Mouse (Mus musculus) heart, postnatal 25 days (tissue): ENCODE results near the gene Ttll1. TPM values are rescaled to one million over a fixed set of nuclear protein-coding genes. Genes with fewer than 3 reads are reported as not detected.

Source experiments
- DNase-seq: peaks from one replicate; pipeline ENCODE4 v3.0.0; 2022; ENCODE audit warnings: low spot score
- intact Hi-C: fragments of 180-260 bp; cut with DNase I; formaldehyde crosslinking; loops from one replicate; pipeline ENCODE4 v1.15.1; 2025
- total RNA-seq, 2 experiments: library from RNA; stranded (reverse); gene quantifications; 2 replicates each; pipeline ENCODE4 v1.2.3; 2021

Ttll1 gene
- 10 to 100 TPM; 49.0 to 53.0 TPM for total RNA-seq

- intact Hi-C loops: no loop called here
- peak; percentile 90 for DNase-seq
These were observed at the start of gene Ttll1 for GRCm38 (mm10) chr15:83510805-83511405. Ttll1 (minus strand) TSS chr15:83510893.

- intact Hi-C loops: no loop called here
- peak; percentile 74 for DNase-seq
These were observed 44.7 kb upstream of the Ttll1 start for GRCm38 (mm10) chr15:83555161-83555974.

GRCm38 (mm10) chr15:83553831-83554230, 43.1 kb upstream of the Ttll1 start:
- intact Hi-C loops: loop anchor here (1.0 kb wide), 1 partner anchor 23 kb away; no protein-coding TSS in a partner anchor
- DNase-seq: no peak

- DNase-seq: no peak
- intact Hi-C loops: no loop called here
These were observed 39.4 kb upstream of the Ttll1 start for GRCm38 (mm10) chr15:83550137-83550536.

GRCm38 (mm10) chr15:83547144-83547543, 36.5 kb upstream of the Ttll1 start:
- intact Hi-C loops: no loop called here
- no peak for DNase-seq

DNA sequence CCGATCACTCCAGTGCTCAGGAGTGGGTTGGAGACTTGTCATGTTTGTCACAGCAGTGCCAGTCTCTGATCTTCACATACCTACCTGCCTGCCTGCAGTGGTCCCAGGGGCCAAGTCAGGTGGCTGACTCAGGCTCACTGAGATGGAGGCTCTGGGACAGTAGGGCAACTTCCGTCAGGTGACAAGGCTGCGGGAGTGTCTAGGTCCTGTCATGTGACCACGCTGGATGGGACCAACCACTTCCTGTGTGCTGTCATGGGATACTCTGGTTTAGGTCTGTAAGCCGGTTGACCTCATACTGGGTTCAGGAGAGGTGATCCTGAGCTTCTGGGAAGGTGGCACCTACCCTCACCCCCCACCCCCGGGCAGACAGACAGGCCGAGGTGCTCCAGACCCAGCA, 35.3 kb upstream of the Ttll1 start:
- intact Hi-C loops: no loop called here
- no peak for DNase-seq

GRCm38 (mm10) chr15:83541647-83542287, 31.1 kb upstream of the Ttll1 start:
- intact Hi-C loops: no loop called here

GRCm38 (mm10) chr15:83539905-83540304, 29.2 kb upstream of the Ttll1 start:
- peak; percentile 43 for DNase-seq
- intact Hi-C loops: no loop called here

More at GRCm38 (mm10) chr15:83541647-83542287, 31.1 kb upstream of the Ttll1 start:
- DNase-seq: no peak

DNA sequence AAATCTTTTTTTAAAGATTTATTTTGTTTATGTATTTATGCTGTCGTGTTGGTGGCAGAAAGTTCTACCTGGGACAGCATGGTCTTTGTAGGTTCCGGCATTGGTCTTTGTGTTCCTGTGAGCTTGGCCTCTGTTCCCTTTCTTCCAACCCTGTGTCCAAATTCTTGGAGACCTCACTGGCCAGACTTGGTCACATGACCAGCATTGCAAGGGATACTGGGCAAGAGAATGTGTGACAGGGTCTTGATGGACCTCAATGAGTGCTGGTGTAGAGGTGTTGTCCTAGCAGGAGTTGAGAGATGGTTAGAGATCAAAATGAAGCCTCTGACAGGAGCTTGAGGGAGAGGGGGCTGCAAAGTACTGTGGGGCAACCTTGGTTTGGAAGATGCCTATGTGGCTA, 28.2 kb upstream of the Ttll1 start:
- intact Hi-C loops: no loop called here
- DNase-seq: no peak

DNA sequence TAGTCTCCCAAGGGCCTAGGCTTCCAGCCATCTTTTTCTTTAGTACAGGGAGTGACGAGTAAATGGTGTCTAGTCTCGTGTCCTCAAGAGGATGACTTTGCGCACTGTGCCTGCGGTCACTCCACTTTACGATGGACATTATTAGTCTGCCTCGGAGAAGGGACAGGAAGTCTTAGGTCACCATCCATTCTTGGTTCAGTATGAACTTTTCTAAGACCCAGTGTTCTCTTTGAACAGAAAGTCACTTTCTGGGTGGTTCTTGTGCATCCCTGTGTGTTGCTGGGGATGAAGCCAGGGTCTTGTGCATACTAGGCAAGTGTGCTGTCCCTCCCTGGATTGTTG, 25.2 kb upstream of the Ttll1 start:
- intact Hi-C loops: no loop called here
- DNase-seq: no peak

DNA sequence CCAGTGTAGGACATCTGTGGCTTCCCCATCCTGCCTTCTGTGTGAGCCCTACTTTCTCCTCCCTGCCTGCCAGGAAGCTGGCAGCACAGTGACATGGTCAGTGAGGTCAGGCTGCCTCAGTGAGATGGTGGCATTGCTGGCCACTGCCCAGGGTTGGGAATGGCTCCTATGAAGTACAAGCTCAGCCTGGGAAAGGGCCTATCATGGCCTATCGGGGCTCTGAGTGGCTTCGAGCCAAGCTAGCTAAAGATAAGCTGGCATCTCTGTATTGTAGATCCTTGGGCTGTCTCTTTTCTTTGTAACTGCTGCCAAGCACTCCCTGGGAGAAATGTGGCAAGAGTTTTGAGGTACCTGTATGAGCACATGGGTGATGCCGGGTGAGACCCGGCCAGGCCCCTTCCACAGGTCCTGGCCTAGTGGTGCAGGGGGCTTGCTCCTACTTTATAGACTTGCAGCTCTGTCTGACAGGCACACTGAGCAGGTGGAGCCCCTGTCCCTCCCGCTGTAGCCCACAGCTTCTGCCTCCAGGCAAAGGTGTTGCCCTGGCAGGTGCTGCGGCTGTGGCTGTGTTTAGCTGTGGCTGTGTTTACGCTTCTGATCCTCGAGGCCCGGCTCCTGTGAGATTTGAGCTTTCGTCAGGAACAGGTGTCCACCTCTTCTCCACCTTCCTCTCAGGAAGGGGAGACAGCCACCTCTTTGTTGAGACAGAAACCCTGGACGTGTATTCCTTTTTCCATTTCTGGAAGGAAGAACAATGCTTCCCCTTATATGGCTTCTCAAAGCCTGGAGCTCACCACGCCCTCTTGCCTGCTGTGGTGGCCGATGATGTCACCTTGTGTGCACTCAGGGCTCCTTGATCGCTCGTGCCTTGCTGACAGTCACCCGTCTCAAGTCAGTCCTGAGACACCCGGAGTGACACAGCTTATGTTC, 24.5 kb upstream of the Ttll1 start:
- DNase-seq: no peak
- intact Hi-C loops: no loop called here

GRCm38 (mm10) chr15:83532606-83533005, 21.9 kb upstream of the Ttll1 start:
- no peak for DNase-seq
- intact Hi-C loops: no loop called here

DNA sequence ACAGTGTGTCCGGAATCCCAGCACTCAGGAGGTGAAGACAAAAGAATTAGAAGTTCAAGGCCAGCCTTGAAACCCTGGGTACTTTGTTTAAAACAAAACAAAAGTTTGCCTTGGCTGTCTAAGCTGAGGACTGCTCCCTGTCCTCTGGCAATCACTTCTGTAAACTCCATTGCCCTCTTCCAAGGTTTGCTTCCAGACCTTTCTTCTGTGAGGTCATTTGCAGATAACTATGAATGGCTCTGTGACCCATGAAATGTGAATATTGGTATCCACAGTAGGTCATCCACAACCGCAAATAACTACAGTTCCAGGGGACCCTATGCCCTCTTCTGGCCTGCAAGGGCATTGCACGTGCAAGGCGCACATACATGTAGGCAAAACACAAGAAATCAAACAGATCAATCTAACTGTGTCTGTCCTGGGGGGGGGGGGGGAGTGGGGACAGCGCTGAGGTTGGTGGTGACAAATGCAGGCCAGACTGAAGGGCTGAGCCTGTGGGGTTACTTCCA, 21.3 kb upstream of the Ttll1 start:
- no peak for DNase-seq
- intact Hi-C loops: loop anchor here (1.0 kb wide), 1 partner anchor 21 kb away; no protein-coding TSS in a partner anchor

GRCm38 (mm10) chr15:83530688-83531087, 20.0 kb upstream of the Ttll1 start:
- no peak for DNase-seq

DNA sequence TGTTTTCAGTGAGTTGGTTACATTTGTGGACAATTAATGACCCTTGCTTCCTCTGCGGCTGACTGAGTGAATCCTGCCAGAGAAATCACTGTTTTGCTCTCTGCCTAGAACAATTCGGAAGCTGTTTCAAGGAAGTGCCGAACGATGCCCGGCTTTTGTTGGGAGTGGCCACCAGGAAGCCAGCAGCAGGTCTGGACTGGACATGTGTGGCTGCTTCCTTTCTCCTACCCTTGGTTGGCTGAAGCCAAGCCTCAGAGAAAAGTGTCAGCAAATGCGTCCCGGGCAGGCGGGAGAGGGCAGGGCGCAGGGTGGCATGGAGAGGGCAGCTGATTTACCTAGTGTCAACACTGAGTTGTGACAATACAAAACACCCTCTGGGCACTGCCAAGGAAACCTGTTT, 19.5 kb upstream of the Ttll1 start:
- intact Hi-C loops: no loop called here
- peak; percentile 52 for DNase-seq

More at GRCm38 (mm10) chr15:83530688-83531087, 20.0 kb upstream of the Ttll1 start:
- intact Hi-C loops: loop anchor here (1.0 kb wide), 1 partner anchor 23 kb away; no protein-coding TSS in a partner anchor

GRCm38 (mm10) chr15:83529765-83530164, 19.1 kb upstream of the Ttll1 start:
- DNase-seq: no peak
- intact Hi-C loops: no loop called here

GRCm38 (mm10) chr15:83528892-83529291, 18.2 kb upstream of the Ttll1 start:
- intact Hi-C loops: no loop called here
- no peak for DNase-seq

- intact Hi-C loops: no loop called here
- no peak for DNase-seq
These were observed 17.1 kb upstream of the Ttll1 start for GRCm38 (mm10) chr15:83527747-83528146.

DNA sequence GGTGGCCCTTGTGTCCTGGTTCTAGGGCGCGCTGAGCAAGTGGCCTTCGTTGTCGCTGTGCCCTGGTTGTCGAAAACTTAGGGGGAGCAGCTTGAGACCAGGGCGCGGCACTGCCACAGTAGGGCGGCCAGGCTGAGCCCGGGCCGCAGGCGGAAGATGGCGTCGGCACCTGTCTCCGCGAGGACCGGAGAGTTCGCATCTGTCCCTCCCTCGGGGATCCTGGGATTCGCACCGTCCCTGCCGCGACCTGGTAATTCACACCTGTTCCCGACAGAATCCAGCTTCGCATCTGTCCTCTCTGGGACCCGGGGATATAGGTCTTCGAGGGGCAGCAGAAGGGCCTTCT, 16.4 kb upstream of the Ttll1 start:
- intact Hi-C loops: no loop called here
- no peak for DNase-seq
